Mouse (Mus musculus) lung, embryonic 14.5 days (tissue): Measurements from ENCODE around the gene Mrpl21. TPM values are rescaled to one million over a fixed set of nuclear protein-coding genes. Genes with fewer than 3 reads are reported as not detected.

ENCODE experiments used
- ATAC-seq: fragments of 200-750 bp; cut with Nextera tagmentation; 2 replicates; pipeline ENCODE4 v1.8.0; 2017; ENCODE audit warnings: mild to moderate bottlenecking, moderate TSS enrichment, moderate library complexity; ENCODE audit not compliant: insufficient read depth
- DNase-seq: peaks from one replicate; pipeline ENCODE4 v3.0.0-alpha.2; 2015
- H3K27ac ChIP-seq: fragments of 300-500 bp; sonication (generic); 2 replicates; pipeline ENCODE4 v1.5.1; 2014; ENCODE audit warnings: low read depth, mild to moderate bottlenecking, moderate library complexity
- H3K27me3 ChIP-seq: fragments of 300-500 bp; sonication (generic); 2 replicates; pipeline ENCODE4 v1.6.1; 2014; ENCODE audit warnings: low read length, control low read depth; ENCODE audit not compliant: insufficient read depth
- H3K36me3 ChIP-seq: fragments of 300-500 bp; sonication (generic); 2 replicates; pipeline ENCODE4 v1.6.1; 2014; ENCODE audit warnings: control low read depth; ENCODE audit not compliant: insufficient read depth
- H3K4me1 ChIP-seq: fragments of 300-500 bp; sonication (generic); 2 replicates; pipeline ENCODE4 v1.6.1; 2014; ENCODE audit warnings: antibody characterized with exemption, control low read depth; ENCODE audit not compliant: insufficient read depth
- H3K4me2 ChIP-seq: fragments of 300-500 bp; sonication (generic); 2 replicates; pipeline ENCODE4 v1.6.1; 2014; ENCODE audit warnings: mild to moderate bottlenecking
- H3K4me3 ChIP-seq: fragments of 300-500 bp; sonication (generic); 2 replicates; pipeline ENCODE4 v1.5.1; 2014; ENCODE audit warnings: low read depth, low read length
- H3K9ac ChIP-seq: fragments of 300-500 bp; sonication (generic); 2 replicates; pipeline ENCODE4 v1.6.1; 2014
- H3K9me3 ChIP-seq: fragments of 300-500 bp; sonication (generic); 2 replicates; pipeline ENCODE4 v1.6.1; 2016; ENCODE audit warnings: low read depth, low read length, control low read depth
- CTCF ChIP-seq: IDR thresholded peaks from 2 replicates; pipeline ENCODE4 v1.5.1; 2016; ENCODE audit warnings: antibody characterized with exemption, low read depth
- WGBS: fragments of 180-500 bp; shearing (Covaris S2); extraction: QIAGEN DNeasy Blood & Tissue Kit; methylation state at CpG from one replicate; pipeline ENCODE4 v1.1.7; 2014; 5-methylcytosine and 5-hydroxymethylcytosine counted together
- microRNA-seq: library from miRNA; unstranded; fragments of <30 nt; microRNA quantifications from one replicate; pipeline ENCODE4, GENCODE M21; 2016; ENCODE audit warnings: borderline number of aligned reads
- polyA plus RNA-seq: library from polyadenylated mRNA; unstranded; fragments of >200 nt; fragmentation: Nextera tagmentation; extraction: Ambion mirVana; gene quantifications from 2 replicates; pipeline ENCODE4 v1.2.1, GENCODE M21; 2014

Gene Mrpl21
- polyA plus RNA-seq, 1 experiment from 2014 or later, result 127 TPM

DNA sequence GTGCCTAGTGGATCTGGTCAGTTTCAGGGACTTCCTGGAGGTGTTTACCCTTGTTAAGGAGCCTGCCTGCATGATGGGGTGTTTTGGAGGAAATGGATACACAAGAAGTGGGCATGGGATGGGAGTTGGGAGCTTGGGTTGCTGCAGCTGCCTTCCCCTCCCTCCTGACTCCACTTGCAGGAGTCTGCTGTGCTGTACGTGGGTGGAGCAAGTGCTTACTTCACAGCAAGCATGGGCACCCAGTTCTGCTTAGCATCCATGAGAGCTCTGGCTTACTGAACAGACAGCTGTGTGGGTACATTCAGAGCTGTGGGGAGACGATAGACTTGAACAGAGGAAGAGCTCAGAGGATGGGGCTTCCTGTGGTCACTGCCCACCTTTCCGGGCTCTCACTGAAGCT lies 58.3 kb downstream of the Mrpl21 start:
- H3K4me1 ChIP-seq, result no peaks in the 10 kb centered on the region
- no peak for ATAC-seq
- H3K4me3 ChIP-seq, result no peak overlapping the region
- 68% methylated on average over 3 of the region's 3 CpGs for WGBS
- no peaks in the 10 kb centered on the region for H3K27me3 ChIP-seq
- no peak overlapping the region for H3K4me2 ChIP-seq
- DNase-seq, result no peak
- no peaks in the 10 kb centered on the region for H3K36me3 ChIP-seq
- no peaks in the 10 kb centered on the region for H3K9me3 ChIP-seq
- no peak overlapping the region for H3K27ac ChIP-seq
- TF ChIP-seq CTCF, result no peak
- no peak overlapping the region for H3K9ac ChIP-seq

Small RNA genes within 50 kb of the gene (microRNA-seq; reads per million reads assigned to microRNA genes)
- gene Mir6984, result 0.95 reads per million

Other genes starting within 250 kb of the Mrpl21 start
- gene Ighmbp2, start 116 bp downstream of the Mrpl21 start, polyA plus RNA-seq, result 9.7 and 9.8 TPM in 2 replicates
- 18.9 and 19.7 TPM in 2 replicates for gene Cpt1a, start 39.4 kb downstream of the Mrpl21 start, polyA plus RNA-seq
- gene Tesmin, start 106.0 kb downstream of the Mrpl21 start, polyA plus RNA-seq, result 0.22 and 0.39 TPM in 2 replicates
- 1.7 and 2.3 TPM in 2 replicates for gene Gal, start 131.6 kb downstream of the Mrpl21 start, polyA plus RNA-seq